ENCODE assay signal across 14 mouse cellular contexts in the genomic region with DNA sequence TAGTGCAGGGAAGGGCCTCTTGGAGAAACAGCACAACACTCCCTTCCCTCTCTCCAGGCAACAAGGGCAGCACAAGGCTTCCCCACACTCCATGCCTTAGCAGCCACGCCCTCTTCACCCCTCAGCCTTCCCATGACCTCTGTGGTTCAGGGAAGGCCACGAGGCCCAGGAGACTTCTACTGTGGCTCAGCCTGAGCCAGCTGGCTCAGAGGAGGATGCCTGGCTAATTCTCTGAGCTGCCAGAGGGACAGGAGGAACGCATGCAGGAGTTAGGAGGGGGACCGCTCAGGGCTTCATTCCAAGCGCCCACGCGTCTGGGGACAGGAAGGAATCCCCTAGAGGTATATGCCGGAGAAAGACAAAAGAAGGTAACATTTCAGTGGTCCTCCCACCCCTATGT. TPM values are rescaled to one million over a fixed set of nuclear protein-coding genes. Genes with fewer than 3 reads are reported as not detected.
DNase-seq lines count a peak whose midpoint lies in the region; ATAC-seq lines count a peak whose summit lies in the region.
"Had no signal": no experiment of that assay in that cellular context is flagged by ENCODE, and none has a peak within 500 bp of the region (broad histone marks: within the 10 kb centered on the region; RNA-seq: fewer than 3 reads in every experiment).

No protein-coding gene starts in this region.

- H3K4me1 ChIP-seq in hindbrain, embryonic 10.5 days (replicated peaks) = peaks cover 58% of the 10 kb centered on the region
- H3K4me1 ChIP-seq in hindbrain, embryonic 12.5 days = peaks cover 22% of the 10 kb centered on the region

- H3K27me3 ChIP-seq in hindbrain, embryonic 10.5 days (ENCODE audit: insufficient read depth, poor library complexity, severe bottlenecking) = peaks cover 96% of the 10 kb centered on the region
- H3K27me3 ChIP-seq in hindbrain, embryonic 12.5 days = peaks cover 83% of the 10 kb centered on the region
- H3K27me3 ChIP-seq: CH12.LX had no signal

- peak; percentile 32 for DNase-seq in embryo, embryonic 11 days
- DNase-seq in embryo, embryonic 10.5 days (ENCODE audit: low spot score) = no peak
- peak; percentile 14 for DNase-seq in hindbrain, embryonic 10.5 days (ENCODE audit: low spot score)
- peak; percentile 45 for DNase-seq in right cerebral cortex, postnatal 14 days
- no peak for DNase-seq in right cerebral cortex, postnatal 36 days (ENCODE audit: low spot score in 2 of 2)
- no peak for DNase-seq in left cerebral cortex, adult 9 months (ENCODE audit: low spot score in 2 of 2)
- DNase-seq: cerebellum, adult 9-11 months; lung, embryonic 14.5 days; spleen, adult 18-20 months had no signal

- no peaks in the 10 kb centered on the region for H3K36me3 ChIP-seq in hindbrain, embryonic 10.5 days
- no peaks in the 10 kb centered on the region for H3K36me3 ChIP-seq in hindbrain, embryonic 12.5 days
- H3K36me3 ChIP-seq: hindbrain, embryonic 13.5 days; limb, embryonic 12.5 days had no signal

- no peak overlapping the region for H3K9ac ChIP-seq in hindbrain, embryonic 12.5 days
- H3K9ac ChIP-seq: limb, embryonic 12.5 days; lung, embryonic 14.5 days had no signal

- 0 out of 2 replicates have a peak overlapping the region, but pooled peaks have one; percentile 0 for H3K27ac ChIP-seq in hindbrain, embryonic 10.5 days
- no peak overlapping the region for H3K27ac ChIP-seq in hindbrain, embryonic 12.5 days
- H3K27ac ChIP-seq: hindbrain, embryonic 13.5 days; limb, embryonic 12.5 days had no signal

- no peak overlapping the region for H3K4me2 ChIP-seq in hindbrain, embryonic 12.5 days (replicated peaks)
- H3K4me2 ChIP-seq: hindbrain, embryonic 13.5 days; limb, embryonic 12.5 days; lung, embryonic 14.5 days had no signal

- H3K4me3 ChIP-seq in hindbrain, embryonic 10.5 days = no peak overlapping the region
- no peak overlapping the region for H3K4me3 ChIP-seq in hindbrain, embryonic 12.5 days
- H3K4me3 ChIP-seq: hindbrain, embryonic 13.5 days; limb, embryonic 12.5 days had no signal

- 54% methylated on average over 8 of the region's 8 CpGs for WGBS in hindbrain, embryonic 10.5 days
- WGBS in hindbrain, embryonic 12.5 days = 65% methylated on average over 8 of the region's 8 CpGs

- H3K9me3 ChIP-seq in hindbrain, embryonic 10.5 days = no peaks in the 10 kb centered on the region
- H3K9me3 ChIP-seq in hindbrain, embryonic 12.5 days (replicated peaks) = no peaks in the 10 kb centered on the region
- H3K9me3 ChIP-seq: hindbrain, embryonic 13.5 days; limb, embryonic 12.5 days had no signal

- ATAC-seq in hindbrain, embryonic 12.5 days (ENCODE audit: low FRiP score) = no peak
- no peak for ATAC-seq in frontal cortex, adult (ENCODE audit: low TSS enrichment)

RNA-seq across cellular contexts. Expression of a gene that starts 17.1 kb away (rescaled TPM):
- 0.55 and 0.93 TPM in 2 replicates for polyA plus RNA-seq in hindbrain, embryonic 10.5 days (2016; fragmentation: Nextera tagmentation; extraction: Ambion mirVana)
- polyA plus RNA-seq in hindbrain, embryonic 12.5 days (2016; fragmentation: Nextera tagmentation; extraction: Ambion mirVana) = 0.68 and 0.84 TPM in 2 replicates

Comparison
In these comparisons a context has a peak if more than half of its experiments do, and no peak if none do; other contexts are left out.
1. DNase-seq: peak in embryo, embryonic 11 days (single experiment), hindbrain, embryonic 10.5 days (single experiment) and right cerebral cortex, postnatal 14 days (single experiment); none in embryo, embryonic 10.5 days (single experiment), right cerebral cortex, postnatal 36 days (0 of 2) and left cerebral cortex, adult 9 months (0 of 2).